Mouse (Mus musculus) heart, postnatal 0 days (tissue): ENCODE measurements around the gene Pde4c. TPM values are rescaled to one million over a fixed set of nuclear protein-coding genes. Genes with fewer than 3 reads are reported as not detected.
A peak's percentile ranks its signal among the peaks of the same experiment; 100 is the strongest.

ENCODE experiments used
- ATAC-seq: fragments of 200-750 bp; cut with Nextera tagmentation; 2 replicates; pipeline ENCODE4 v1.8.0; 2017; ENCODE audit warnings: low read depth, moderate number of reproducible peaks, moderate library complexity; ENCODE audit not compliant: insufficient read depth
- DNase-seq: peaks from one replicate; pipeline ENCODE4 v3.0.0-alpha.2; 2016; ENCODE audit warnings: low spot score
- H3K27ac ChIP-seq: fragments of 300-500 bp; sonication (generic); 2 replicates; pipeline ENCODE4 v1.5.1; 2014; ENCODE audit warnings: low read depth, mild to moderate bottlenecking
- H3K27me3 ChIP-seq: fragments of 300-500 bp; sonication (generic); 2 replicates; pipeline ENCODE4 v1.6.1; 2014; ENCODE audit warnings: low read length, mixed read lengths; ENCODE audit not compliant: control insufficient read depth, insufficient read depth
- H3K36me3 ChIP-seq: fragments of 300-500 bp; sonication (generic); replicated peaks from 2 replicates; pipeline ENCODE4 v1.6.1; 2014; ENCODE audit warnings: low read length, mixed read lengths; ENCODE audit not compliant: control insufficient read depth, insufficient read depth
- H3K4me1 ChIP-seq: fragments of 300-500 bp; sonication (generic); 2 replicates; pipeline ENCODE4 v1.6.1; 2014; ENCODE audit warnings: antibody characterized with exemption; ENCODE audit not compliant: control insufficient read depth, insufficient read depth
- H3K4me2 ChIP-seq: fragments of 300-500 bp; sonication (generic); 2 replicates; pipeline ENCODE4 v1.6.1; 2014; ENCODE audit warnings: low read depth, mild to moderate bottlenecking, low read length, moderate library complexity
- H3K4me3 ChIP-seq: fragments of 300-500 bp; sonication (generic); 2 replicates; pipeline ENCODE4 v1.5.1; 2014; ENCODE audit warnings: low read depth, low read length
- H3K9ac ChIP-seq: fragments of 300-500 bp; sonication (generic); replicated peaks from 2 replicates; pipeline ENCODE4 v1.6.1; 2014; ENCODE audit warnings: low read depth, low read length, mixed read lengths
- H3K9me3 ChIP-seq: fragments of 300-500 bp; sonication (generic); replicated peaks from 2 replicates; pipeline ENCODE4 v1.6.1; 2016; ENCODE audit warnings: low read length; ENCODE audit not compliant: control insufficient read depth
- CTCF ChIP-seq: IDR thresholded peaks from 2 replicates; pipeline ENCODE4 v1.5.1; 2016; ENCODE audit warnings: antibody characterized with exemption, control low read depth, low read depth
- EP300 ChIP-seq: IDR thresholded peaks from 2 replicates; pipeline ENCODE4 v1.6.1; 2016; ENCODE audit warnings: antibody characterized with exemption, low read depth
- WGBS: fragments of 180-500 bp; shearing (Covaris S2); extraction: QIAGEN DNeasy Blood & Tissue Kit; methylation state at CpG from one replicate; pipeline ENCODE4 v1.1.7; 2014; 5-methylcytosine and 5-hydroxymethylcytosine counted together
- microRNA-seq: library from miRNA; unstranded; fragments of <30 nt; microRNA quantifications from one replicate; pipeline ENCODE4, GENCODE M21; 2016
- polyA plus RNA-seq: library from polyadenylated mRNA; unstranded; fragments of >200 nt; fragmentation: Nextera tagmentation; extraction: Ambion mirVana; gene quantifications from 2 replicates; pipeline ENCODE4 v1.2.1, GENCODE M21; 2015
- total RNA-seq: library from RNA; depleted of rRNA; stranded (reverse); fragments of >200 nt; gene quantifications from 2 replicates; pipeline ENCODE4 v1.2.3, GENCODE M21; 2014; ENCODE audit warnings: low replicate concordance; rRNA removed

The Pde4c gene
- total and polyA plus RNA-seq, 2 experiments from 2014 or later: 0.42 to 0.56 TPM

- no peaks in the 10 kb centered on the region for H3K36me3 ChIP-seq
- H3K4me1 ChIP-seq: peaks cover 19% of the 10 kb centered on the region
- DNase-seq (no peak), ATAC-seq (no peak)
- H3K27me3 ChIP-seq: peaks cover 39% of the 10 kb centered on the region
- H3K9ac ChIP-seq: 0 out of 2 replicates have a peak overlapping the region, but pooled peaks have one; percentile 19
- H3K27ac ChIP-seq: no peak overlapping the region
- H3K9me3 ChIP-seq: no peaks in the 10 kb centered on the region
- peak overlapping the region; percentile 54 for H3K4me3 ChIP-seq
- peak overlapping the region; percentile 76 for H3K4me2 ChIP-seq
- WGBS: 6% methylated on average over 45 of the region's 54 CpGs
- TF ChIP-seq CTCF (no peak), EP300 (no peak)
Observed at GRCm38 (mm10) chr8:70796403-70797080, 73.0 kb downstream of the Pde4c start.

- Histone ChIP-seq H3K4me3 (peak overlapping the region; percentile 54), H3K4me2 (peak overlapping the region; percentile 76), H3K27ac (no peak overlapping the region), H3K27me3 (peaks cover 43% of the 10 kb centered on the region), H3K4me1 (peaks cover 19% of the 10 kb centered on the region), H3K36me3 (no peaks in the 10 kb centered on the region), H3K9ac (peak overlapping the region; percentile 28; the same call in 1 of the 2 replicates), H3K9me3 (no peaks in the 10 kb centered on the region)
- TF ChIP-seq EP300: no peak
- TF ChIP-seq CTCF: no peak
- peak; percentile 78 for ATAC-seq
- DNase-seq: peak; percentile 78
- 1% methylated on average over 42 of the region's 57 CpGs for WGBS
Observed at GRCm38 (mm10) chr8:70797081-70798070, 73.9 kb downstream of the Pde4c start.

GRCm38 (mm10) chr8:70798281-70798680 is 74.8 kb downstream of the Pde4c start:
- no peak overlapping the region for H3K27ac ChIP-seq
- peak overlapping the region; percentile 76 for H3K4me2 ChIP-seq
- 21% methylated on average over 15 of the region's 15 CpGs for WGBS
- no peak overlapping the region for H3K9ac ChIP-seq
- no peaks in the 10 kb centered on the region for H3K36me3 ChIP-seq
- ATAC-seq (no peak), DNase-seq (peak; percentile 4)
- H3K4me1 ChIP-seq: peaks cover 12% of the 10 kb centered on the region
- no peaks in the 10 kb centered on the region for H3K9me3 ChIP-seq
- H3K4me3 ChIP-seq: 0 out of 2 replicates have a peak overlapping the region, but pooled peaks have one; percentile 54
- peaks cover 50% of the 10 kb centered on the region for H3K27me3 ChIP-seq
- no peak for TF ChIP-seq EP300
- no peak for TF ChIP-seq CTCF

GRCm38 (mm10) chr8:70800648-70801047 is 77.1 kb downstream of the Pde4c start:
- 53% methylated on average over 10 of the region's 10 CpGs for WGBS
- no peak for ATAC-seq
- Histone ChIP-seq H3K27ac (no peak overlapping the region), H3K9ac (no peak overlapping the region), H3K36me3 (no peaks in the 10 kb centered on the region), H3K27me3 (peaks cover 56% of the 10 kb centered on the region), H3K4me1 (peaks cover 22% of the 10 kb centered on the region), H3K4me3 (no peak overlapping the region), H3K4me2 (no peak overlapping the region), H3K9me3 (no peaks in the 10 kb centered on the region)
- DNase-seq: peak; percentile 4
- TF ChIP-seq EP300: no peak
- TF ChIP-seq CTCF: no peak

Small RNA genes within 50 kb of the gene (microRNA-seq; reads per million reads assigned to microRNA genes)
- not detected for gene Mir7240

Other genes starting within 250 kb of the Pde4c start
- 15.8 and 22.6 TPM in 2 replicates for gene Klhl26, start 246.8 kb upstream of the Pde4c start, total RNA-seq
- 7.1 and 8.7 TPM in 2 replicates for gene Klhl26, start 246.8 kb upstream of the Pde4c start, polyA plus RNA-seq
- gene Tmem59l, start 236.4 kb upstream of the Pde4c start, total RNA-seq: not detected in 2 replicates
- gene Tmem59l, start 236.4 kb upstream of the Pde4c start, polyA plus RNA-seq: not detected in 2 replicates
- not detected in 2 replicates for gene Crlf1, start 230.6 kb upstream of the Pde4c start, total RNA-seq
- gene Crlf1, start 230.6 kb upstream of the Pde4c start, polyA plus RNA-seq: 0.16 and 0.66 TPM in 2 replicates
- 121 and 145 TPM in 2 replicates for gene Rex1bd, start 217.0 kb upstream of the Pde4c start, total RNA-seq
- 139 and 146 TPM in 2 replicates for gene Rex1bd, start 217.0 kb upstream of the Pde4c start, polyA plus RNA-seq
- 887 and 1,064 TPM in 2 replicates for gene Uba52, start 212.9 kb upstream of the Pde4c start, total RNA-seq
- 1,011 and 1,075 TPM in 2 replicates for gene Uba52, start 212.9 kb upstream of the Pde4c start, polyA plus RNA-seq
- 422 and 440 TPM in 2 replicates for gene Fkbp8, start 196.0 kb upstream of the Pde4c start, total RNA-seq
- 195 and 200 TPM in 2 replicates for gene Fkbp8, start 196.0 kb upstream of the Pde4c start, polyA plus RNA-seq
- 110 and 120 TPM in 2 replicates for gene Kxd1, start 195.8 kb upstream of the Pde4c start, total RNA-seq
- gene Kxd1, start 195.8 kb upstream of the Pde4c start, polyA plus RNA-seq: 93.5 and 96.7 TPM in 2 replicates
- gene Ell, start 184.3 kb upstream of the Pde4c start, total RNA-seq: 7.3 and 13.9 TPM in 2 replicates
- 7.9 and 9.1 TPM in 2 replicates for gene Ell, start 184.3 kb upstream of the Pde4c start, polyA plus RNA-seq
- 111 and 125 TPM in 2 replicates for gene Isyna1, start 129.3 kb upstream of the Pde4c start, total RNA-seq
- gene Isyna1, start 129.3 kb upstream of the Pde4c start, polyA plus RNA-seq: 53.3 and 59.6 TPM in 2 replicates
- gene Ssbp4, start 114.8 kb upstream of the Pde4c start, total RNA-seq: 107 and 143 TPM in 2 replicates
- 55.6 and 57.3 TPM in 2 replicates for gene Ssbp4, start 114.8 kb upstream of the Pde4c start, polyA plus RNA-seq
- gene Lrrc25, start 107.6 kb upstream of the Pde4c start, total RNA-seq: 1.5 and 2.2 TPM in 2 replicates
- 1.3 and 1.6 TPM in 2 replicates for gene Lrrc25, start 107.6 kb upstream of the Pde4c start, polyA plus RNA-seq
- gene Gdf15, start 91.3 kb upstream of the Pde4c start, total RNA-seq: 0.15 and 5.4 TPM in 2 replicates
- 1.4 and 1.7 TPM in 2 replicates for gene Gdf15, start 91.3 kb upstream of the Pde4c start, polyA plus RNA-seq
- gene Pgpep1, start 63.3 kb upstream of the Pde4c start, total RNA-seq: 18.0 and 36.3 TPM in 2 replicates
- gene Pgpep1, start 63.3 kb upstream of the Pde4c start, polyA plus RNA-seq: 26.9 and 29.1 TPM in 2 replicates
- gene Lsm4, start 50.5 kb upstream of the Pde4c start, total RNA-seq: 438 and 495 TPM in 2 replicates
- gene Lsm4, start 50.5 kb upstream of the Pde4c start, polyA plus RNA-seq: 202 and 205 TPM in 2 replicates
- gene Jund, start 24.8 kb upstream of the Pde4c start, total RNA-seq: 322 and 503 TPM in 2 replicates
- 45.9 and 49.5 TPM in 2 replicates for gene Jund, start 24.8 kb upstream of the Pde4c start, polyA plus RNA-seq
- gene Iqcn, start 20.3 kb upstream of the Pde4c start, total RNA-seq: not detected in 2 replicates
- gene Iqcn, start 20.3 kb upstream of the Pde4c start, polyA plus RNA-seq: not detected in 2 replicates
- not detected in 2 replicates for gene Gm3336, start 5.2 kb upstream of the Pde4c start, total RNA-seq
- not detected in 2 replicates for gene Gm3336, start 5.2 kb upstream of the Pde4c start, polyA plus RNA-seq
- gene Rab3a, start 31.0 kb downstream of the Pde4c start, total RNA-seq: 21.4 and 40.3 TPM in 2 replicates
- gene Rab3a, start 31.0 kb downstream of the Pde4c start, polyA plus RNA-seq: 32.7 and 32.8 TPM in 2 replicates
- 26.6 and 56.3 TPM in 2 replicates for gene Mpv17l2, start 37.2 kb downstream of the Pde4c start, total RNA-seq
- 50.3 and 54.0 TPM in 2 replicates for gene Mpv17l2, start 37.2 kb downstream of the Pde4c start, polyA plus RNA-seq
- 36.6 and 39.3 TPM in 2 replicates for gene Pik3r2, start 53.0 kb downstream of the Pde4c start, total RNA-seq
- 30.2 and 32.5 TPM in 2 replicates for gene Pik3r2, start 53.0 kb downstream of the Pde4c start, polyA plus RNA-seq
- 3.0 and 5.6 TPM in 2 replicates for gene Mast3, start 81.3 kb downstream of the Pde4c start, total RNA-seq
- 2.3 and 3.2 TPM in 2 replicates for gene Mast3, start 81.3 kb downstream of the Pde4c start, polyA plus RNA-seq
- 0.08 TPM in 1 of 2 replicates, not detected in the other for gene Il12rb1, start 84.7 kb downstream of the Pde4c start, total RNA-seq
- not detected in 2 replicates for gene Il12rb1, start 84.7 kb downstream of the Pde4c start, polyA plus RNA-seq
- gene Arrdc2, start 116.0 kb downstream of the Pde4c start, total RNA-seq: 4.5 and 38.1 TPM in 2 replicates
- 3.0 and 3.6 TPM in 2 replicates for gene Arrdc2, start 116.0 kb downstream of the Pde4c start, polyA plus RNA-seq
- gene Kcnn1, start 139.5 kb downstream of the Pde4c start, total RNA-seq: 7.5 and 25.2 TPM in 2 replicates
- 3.4 TPM in 2 replicates for gene Kcnn1, start 139.5 kb downstream of the Pde4c start, polyA plus RNA-seq
- gene Ccdc124, start 150.2 kb downstream of the Pde4c start, total RNA-seq: 12.6 and 32.0 TPM in 2 replicates
- gene Ccdc124, start 150.2 kb downstream of the Pde4c start, polyA plus RNA-seq: 77.9 and 79.5 TPM in 2 replicates
- gene Slc5a5, start 169.0 kb downstream of the Pde4c start, total RNA-seq: not detected in 2 replicates
- gene Slc5a5, start 169.0 kb downstream of the Pde4c start, polyA plus RNA-seq: 0.05 and 0.10 TPM in 2 replicates
- gene Rpl18a, start 173.7 kb downstream of the Pde4c start, total RNA-seq: 2,186 and 2,206 TPM in 2 replicates
- gene Rpl18a, start 173.7 kb downstream of the Pde4c start, polyA plus RNA-seq: 2,523 and 2,655 TPM in 2 replicates
- gene Map1s, start 182.2 kb downstream of the Pde4c start, total RNA-seq: 32.6 and 35.6 TPM in 2 replicates
- 21.4 and 24.9 TPM in 2 replicates for gene Map1s, start 182.2 kb downstream of the Pde4c start, polyA plus RNA-seq